Mouse (Mus musculus) MEL (cell line): Measurements from ENCODE around the gene Ces2c. TPM values are rescaled to one million over a fixed set of nuclear protein-coding genes. Genes with fewer than 3 reads are reported as not detected.
"Not testable (repeated sequence)": the region's sequence is repeated elsewhere in the genome, so short reads cannot be mapped to it uniquely, and the experiment has no call there.

Source experiments
- DNase-seq: peaks from one replicate; pipeline ENCODE4 v3.0.0; 2011; ENCODE audit warnings: low read depth, low spot score
- H3K27ac ChIP-seq: 2 replicates; pipeline ENCODE4 v1.5.1; 2012; ENCODE audit warnings: low read depth, mild to moderate bottlenecking, control low read depth, low read length, moderate library complexity; ENCODE audit not compliant: control insufficient read depth
- H3K27me3 ChIP-seq, 2 experiments: fragments of 150-350 bp in 1 of 2; sonication (generic) in 1 of 2; 2 replicates each; pipeline ENCODE4 v1.6.1; 2012; ENCODE audit warnings: low read length in 2 of 2, mild to moderate bottlenecking in 2 of 2, improper control_type of control experiment in 1 of 2, moderate library complexity in 1 of 2; ENCODE audit not compliant: insufficient read depth in 2 of 2, control insufficient read depth in 1 of 2
- H3K36me3 ChIP-seq, 2 experiments: 2 replicates each; pipeline ENCODE4 v1.6.1; 2012 to 2014; ENCODE audit warnings: low read length in 2 of 2, improper control_type of control experiment in 1 of 2, inconsistent platforms in 1 of 2, mild to moderate bottlenecking in 1 of 2; ENCODE audit not compliant: insufficient read depth in 2 of 2, control insufficient read depth in 1 of 2
- H3K4me1 ChIP-seq, 2 experiments: fragments of 150-350 bp in 1 of 2; sonication (generic) in 1 of 2; 2 replicates each; pipeline ENCODE4 v1.6.1; 2012; ENCODE audit warnings: low read length in 2 of 2, improper control_type of control experiment in 1 of 2, mild to moderate bottlenecking in 1 of 2; ENCODE audit not compliant: insufficient read depth in 2 of 2, control insufficient read depth in 1 of 2
- H3K4me3 ChIP-seq, 2 experiments: fragments of 150-350 bp in 1 of 2; sonication (generic) in 1 of 2; 2 replicates each; pipeline ENCODE4 v1.5.1; 2012; ENCODE audit warnings: low read depth in 2 of 2, low read length in 2 of 2, mild to moderate bottlenecking in 2 of 2, moderate library complexity in 2 of 2, control low read depth in 1 of 2, improper control_type of control experiment in 1 of 2; ENCODE audit not compliant: control insufficient read depth in 1 of 2, insufficient read depth in 1 of 2
- H3K79me2 ChIP-seq: 2 replicates; pipeline ENCODE4 v1.6.1; 2012; ENCODE audit warnings: mild to moderate bottlenecking, low read length, moderate library complexity; ENCODE audit not compliant: control insufficient read depth, poor library complexity, insufficient read depth
- H3K9ac ChIP-seq: 2 replicates; pipeline ENCODE4 v1.6.1; 2012; ENCODE audit warnings: low read depth, mild to moderate bottlenecking, control low read depth, low read length, moderate library complexity; ENCODE audit not compliant: control insufficient read depth, poor library complexity, severe bottlenecking
- H3K9me3 ChIP-seq: fragments of 150-350 bp; sonication (generic); replicated peaks from 2 replicates; pipeline ENCODE4 v1.6.1; 2012; ENCODE audit warnings: mild to moderate bottlenecking, low read length, improper control_type of control experiment, moderate library complexity; ENCODE audit not compliant: insufficient read depth
- CTCF ChIP-seq, 3 experiments: IDR thresholded peaks in 2 of 3; conservative IDR thresholded peaks in 1 of 3; 2 replicates each; pipeline ENCODE4 v1.5.1; 2011 to 2012; ENCODE audit warnings: low read length in 3 of 3, low read depth in 2 of 3, mild to moderate bottlenecking in 2 of 3, improper control_type of control experiment in 1 of 3, inconsistent platforms in 1 of 3, mixed read lengths in 1 of 3, moderate library complexity in 1 of 3; ENCODE audit not compliant: control insufficient read depth in 1 of 3, insufficient read depth in 1 of 3, poor library complexity in 1 of 3, severe bottlenecking in 1 of 3
- JUND ChIP-seq: IDR thresholded peaks from 2 replicates; pipeline ENCODE4 v1.6.1; 2011; ENCODE audit warnings: low read depth, mild to moderate bottlenecking, improper control_type of control experiment, low read length
- MAFK ChIP-seq: IDR thresholded peaks from 2 replicates; pipeline ENCODE4 v1.6.1; 2011; ENCODE audit warnings: low read depth, mild to moderate bottlenecking, low read length, improper control_type of control experiment, borderline replicate concordance
- NELFE ChIP-seq: IDR thresholded peaks from 2 replicates; pipeline ENCODE4 v1.6.1; 2011; ENCODE audit warnings: low read depth, low read length, improper control_type of control experiment
- SMC3 ChIP-seq: IDR thresholded peaks from 2 replicates; pipeline ENCODE4 v1.6.1; 2011; ENCODE audit warnings: low read depth, low read length, improper control_type of control experiment
- ZC3H11A ChIP-seq: IDR thresholded peaks from 2 replicates; pipeline ENCODE4 v1.6.1; 2012; ENCODE audit warnings: low read depth, mild to moderate bottlenecking, inconsistent platforms, low read length, improper control_type of control experiment
- polyA plus RNA-seq, 2 experiments: library from polyadenylated mRNA; stranded (reverse) in 1 of 2; unstranded in 1 of 2; fragments of >175 nt in 1 of 2; fragments of >200 nt in 1 of 2; gene quantifications; 2 replicates each; pipeline versions ENCODE4 v1.2.1 to v1.2.4; 2012; ENCODE audit warnings: low replicate concordance in 2 of 2, low read depth in 1 of 2; ENCODE audit not compliant: insufficient read length in 2 of 2, insufficient read depth in 1 of 2, missing spikeins in 1 of 2
- total RNA-seq: library from RNA; depleted of rRNA; stranded (reverse); fragments of 300-350 nt; gene quantifications from 2 replicates; pipeline ENCODE4 v1.2.3, GENCODE M21; 2012; rRNA removed

Ces2c gene
- total and polyA plus RNA-seq, 3 experiments: not detected

GRCm38 (mm10) chr8:104886223-104886926 lies 39.5 kb downstream of the Ces2c start:
- not testable (repeated sequence) for H3K9ac ChIP-seq, DNase-seq

GRCm38 (mm10) chr8:104901746-104902145 lies 54.9 kb downstream of the Ces2c start:
- Histone ChIP-seq H3K27ac (no peak overlapping the region), H3K27me3 (no peaks in the 10 kb centered on the region; a peak in 1 of 4 replicates), H3K36me3 (no peaks in the 10 kb centered on the region), H3K9me3 (no peaks in the 10 kb centered on the region), H3K9ac (no peak overlapping the region), H3K4me3 (no peak overlapping the region), H3K79me2 (no peaks in the 10 kb centered on the region), H3K4me1 (no peaks in the 10 kb centered on the region)
- peak; percentile 22; the same call in 1 of the 2 replicates for TF ChIP-seq SMC3
- TF ChIP-seq NELFE: no peak
- no peak for TF ChIP-seq MAFK
- peak in 1 of 3 experiments; percentile 6; a peak in 1 of 6 replicates for TF ChIP-seq CTCF (IDR thresholded peaks at IDR 0.05 in 2 of 3, conservative IDR thresholded peaks at IDR 0.05 in 1 of 3; ENCODE audit: control insufficient read depth in 1 of 3, insufficient read depth in 1 of 3, low read depth in 2 of 3, low read length in 3 of 3, poor library complexity in 1 of 3, severe bottlenecking in 1 of 3)
- TF ChIP-seq ZC3H11A: no peak
- no peak for TF ChIP-seq JUND
- DNase-seq: no peak

More at GRCm38 (mm10) chr8:104886223-104886926, 39.5 kb downstream of the Ces2c start:
- not testable (repeated sequence) for H3K9me3 ChIP-seq, H3K27me3 ChIP-seq, H3K79me2 ChIP-seq, H3K36me3 ChIP-seq, H3K27ac ChIP-seq, H3K4me1 ChIP-seq, H3K4me3 ChIP-seq

Other genes with a start within 250 kb of the Ces2c start
- not detected in 2 replicates for gene Cdh16, start 222.7 kb upstream of the Ces2c start, total RNA-seq
- gene Cdh16, start 222.7 kb upstream of the Ces2c start, polyA plus RNA-seq: under 1 TPM in 1 of 2 experiments, not detected in 1; 0.45 TPM
- gene Rrad, start 215.7 kb upstream of the Ces2c start, total RNA-seq: 8.9 and 9.0 TPM in 2 replicates
- gene Rrad, start 215.7 kb upstream of the Ces2c start, polyA plus RNA-seq: 1 to 10 TPM in 1 of 2 experiments, not detected in 1; 9.4 TPM
- 78.7 and 82.4 TPM in 2 replicates for gene Ciao2b, start 205.1 kb upstream of the Ces2c start, total RNA-seq
- 100 to 1,000 TPM in 1 of 2 experiments, not detected in 1; 110 TPM for gene Ciao2b, start 205.1 kb upstream of the Ces2c start, polyA plus RNA-seq
- not detected in 2 replicates for gene Ces2a, start 113.1 kb upstream of the Ces2c start, total RNA-seq
- gene Ces2a, start 113.1 kb upstream of the Ces2c start, polyA plus RNA-seq: not detected
- not detected in 2 replicates for gene Ces2b, start 15.5 kb upstream of the Ces2c start, total RNA-seq
- gene Ces2b, start 15.5 kb upstream of the Ces2c start, polyA plus RNA-seq: not detected
- gene Ces2e, start 79.2 kb downstream of the Ces2c start, total RNA-seq: not detected in 2 replicates
- not detected for gene Ces2e, start 79.2 kb downstream of the Ces2c start, polyA plus RNA-seq
- not detected in 2 replicates for gene Ces2f, start 100.3 kb downstream of the Ces2c start, total RNA-seq
- gene Ces2f, start 100.3 kb downstream of the Ces2c start, polyA plus RNA-seq: not detected
- gene Ces2g, start 114.7 kb downstream of the Ces2c start, total RNA-seq: 95.3 and 105 TPM in 2 replicates
- 100 to 1,000 TPM in 1 of 2 experiments, not detected in 1; 195 TPM for gene Ces2g, start 114.7 kb downstream of the Ces2c start, polyA plus RNA-seq
- gene Ces2h, start 153.8 kb downstream of the Ces2c start, total RNA-seq: not detected in 2 replicates
- not detected for gene Ces2h, start 153.8 kb downstream of the Ces2c start, polyA plus RNA-seq
- not detected in 2 replicates for gene Ces3a, start 201.5 kb downstream of the Ces2c start, total RNA-seq
- not detected for gene Ces3a, start 201.5 kb downstream of the Ces2c start, polyA plus RNA-seq
- not detected in 2 replicates for gene Ces3b, start 236.7 kb downstream of the Ces2c start, total RNA-seq
- gene Ces3b, start 236.7 kb downstream of the Ces2c start, polyA plus RNA-seq: not detected